Comparison of ENCODE assay signal across 19 mouse cellular contexts in genomic region chr1:59503659-59504301, GRCm38 (mm10). TPM values are rescaled to one million over a fixed set of nuclear protein-coding genes. Genes with fewer than 3 reads are reported as not detected.
DNase-seq lines count a peak whose midpoint lies in the region; ATAC-seq and TF ChIP-seq lines count a peak whose summit lies in the region.
"Had no signal": no experiment of that assay in that cellular context is flagged by ENCODE, and none has a peak within 500 bp of the region (broad histone marks: within the 10 kb centered on the region; RNA-seq: fewer than 3 reads in every experiment).

No protein-coding gene starts in this region.

- no peak for TF ChIP-seq CTCF in lung, embryonic 14.5 days (IDR thresholded peaks at IDR 0.05; ENCODE audit: low read depth)
- TF ChIP-seq CTCF in lung, postnatal 0 days (IDR thresholded peaks at IDR 0.05): no peak
- TF ChIP-seq CTCF in liver, embryonic 14.5 days (IDR thresholded peaks at IDR 0.05; ENCODE audit: low read depth): no peak

- 0 out of 2 replicates have a peak overlapping the region, but pooled peaks have one; percentile 22 for H3K27ac ChIP-seq in heart, embryonic 10.5 days
- H3K27ac ChIP-seq in lung, embryonic 14.5 days (ENCODE audit: low read depth): peak overlapping the region; percentile 24; the same call in 1 of the 2 replicates
- H3K27ac ChIP-seq in lung, postnatal 0 days (ENCODE audit: low read length): no peak overlapping the region
- no peak overlapping the region for H3K27ac ChIP-seq in liver, embryonic 14.5 days
- no peak overlapping the region for H3K27ac ChIP-seq in forebrain, embryonic 13.5 days
- H3K27ac ChIP-seq: embryonic facial prominence, embryonic 12.5 days; hindbrain, embryonic 13.5 days; neural tube, embryonic 12.5 days had no signal

- peaks cover 8% of the 10 kb centered on the region; the same call in 1 of the 2 replicates for H3K4me1 ChIP-seq in heart, embryonic 10.5 days
- peaks cover 9% of the 10 kb centered on the region for H3K4me1 ChIP-seq in lung, embryonic 14.5 days (ENCODE audit: insufficient read depth)
- H3K4me1 ChIP-seq in lung, postnatal 0 days (ENCODE audit: insufficient read depth, low read depth, low read length): peaks cover 3% of the 10 kb centered on the region; the same call in 1 of the 2 replicates
- peaks cover 7 to 8% of the 10 kb centered on the region in 2 experiments; a peak in 3 of 4 replicates for H3K4me1 ChIP-seq in liver, embryonic 14.5 days (replicated peaks; ENCODE audit: control insufficient read depth in 2 of 2, insufficient read depth in 2 of 2, low read length in 1 of 2)
- 0 out of 2 replicates have a peak, but pooled peaks cover 5% of the 10 kb centered on the region for H3K4me1 ChIP-seq in forebrain, embryonic 13.5 days
- H3K4me1 ChIP-seq: neural tube, embryonic 12.5 days had no signal

- ATAC-seq in lung, embryonic 14.5 days (ENCODE audit: insufficient read depth): no peak
- no peak for ATAC-seq in lung, postnatal 0 days
- ATAC-seq in liver, embryonic 14.5 days (ENCODE audit: insufficient read depth): 0 out of 2 replicates have a peak, but pooled peaks have one; percentile 21
- ATAC-seq in forebrain, embryonic 13.5 days: no peak
- ATAC-seq: forebrain, embryonic 16.5 days had no signal

- H3K27me3 ChIP-seq in heart, embryonic 10.5 days (ENCODE audit: insufficient read depth, poor library complexity, severe bottlenecking): peaks cover 22% of the 10 kb centered on the region; the same call in 1 of the 2 replicates
- H3K27me3 ChIP-seq in lung, embryonic 14.5 days (ENCODE audit: insufficient read depth, low read length): no peaks in the 10 kb centered on the region
- H3K27me3 ChIP-seq in lung, postnatal 0 days (replicated peaks; ENCODE audit: insufficient read depth, low read length): no peaks in the 10 kb centered on the region
- H3K27me3 ChIP-seq in liver, embryonic 14.5 days (ENCODE audit: control insufficient read depth, insufficient read depth, low read length): no peaks in the 10 kb centered on the region
- H3K27me3 ChIP-seq in forebrain, embryonic 13.5 days: 0 out of 2 replicates have a peak, but pooled peaks cover 5% of the 10 kb centered on the region
- H3K27me3 ChIP-seq: embryonic facial prominence, embryonic 12.5 days; hindbrain, embryonic 13.5 days; neural tube, embryonic 12.5 days had no signal

- H3K4me2 ChIP-seq in lung, embryonic 14.5 days: no peak overlapping the region
- H3K4me2 ChIP-seq in lung, postnatal 0 days (replicated peaks; ENCODE audit: low read depth, low read length): no peak overlapping the region
- H3K4me2 ChIP-seq in liver, embryonic 14.5 days (ENCODE audit: low read depth): no peak overlapping the region
- H3K4me2 ChIP-seq in forebrain, embryonic 13.5 days: no peak overlapping the region
- H3K4me2 ChIP-seq: embryonic facial prominence, embryonic 12.5 days; heart, embryonic 11.5 days; hindbrain, embryonic 13.5 days; neural tube, embryonic 12.5 days had no signal

- no peak for TF ChIP-seq EP300 in lung, postnatal 0 days (IDR thresholded peaks at IDR 0.05)
- TF ChIP-seq EP300 in liver, embryonic 14.5 days (IDR thresholded peaks at IDR 0.05; ENCODE audit: low read depth): no peak

- no peaks in the 10 kb centered on the region for H3K36me3 ChIP-seq in heart, embryonic 10.5 days
- no peaks in the 10 kb centered on the region for H3K36me3 ChIP-seq in lung, embryonic 14.5 days (ENCODE audit: insufficient read depth)
- no peaks in the 10 kb centered on the region for H3K36me3 ChIP-seq in lung, postnatal 0 days (ENCODE audit: insufficient read depth, low read length)
- H3K36me3 ChIP-seq in liver, embryonic 14.5 days (replicated peaks; ENCODE audit: control insufficient read depth, insufficient read depth, low read depth): no peaks in the 10 kb centered on the region
- no peaks in the 10 kb centered on the region for H3K36me3 ChIP-seq in forebrain, embryonic 13.5 days (ENCODE audit: poor library complexity, severe bottlenecking)
- H3K36me3 ChIP-seq: embryonic facial prominence, embryonic 12.5 days; hindbrain, embryonic 13.5 days; neural tube, embryonic 12.5 days had no signal

- H3K9ac ChIP-seq in lung, embryonic 14.5 days: no peak overlapping the region
- no peak overlapping the region for H3K9ac ChIP-seq in lung, postnatal 0 days (replicated peaks; ENCODE audit: low read depth)
- H3K9ac ChIP-seq in liver, embryonic 14.5 days (replicated peaks): no peak overlapping the region
- no peak overlapping the region for H3K9ac ChIP-seq in forebrain, embryonic 13.5 days
- H3K9ac ChIP-seq: embryonic facial prominence, embryonic 12.5 days; hindbrain, embryonic 13.5 days; neural tube, embryonic 12.5 days had no signal

- H3K4me3 ChIP-seq in heart, embryonic 10.5 days: no peak overlapping the region
- no peak overlapping the region for H3K4me3 ChIP-seq in lung, embryonic 14.5 days (ENCODE audit: low read depth, low read length)
- no peak overlapping the region for H3K4me3 ChIP-seq in lung, postnatal 0 days (ENCODE audit: low read depth, low read length)
- no peak overlapping the region for H3K4me3 ChIP-seq in liver, embryonic 14.5 days (ENCODE audit: insufficient read depth in 1 of 2, low read depth in 2 of 2, low read length in 2 of 2)
- H3K4me3 ChIP-seq in forebrain, embryonic 13.5 days: no peak overlapping the region
- H3K4me3 ChIP-seq: embryonic facial prominence, embryonic 12.5 days; hindbrain, embryonic 13.5 days; megakaryocyte, embryonic 14.5 days; neural tube, embryonic 12.5 days had no signal

- no peak for DNase-seq in heart, embryonic 10.5 days (ENCODE audit: low spot score)
- no peak for DNase-seq in heart, adult 18-20 months
- DNase-seq in lung, embryonic 14.5 days: no peak
- DNase-seq in lung, postnatal 0 days (ENCODE audit: low spot score): no peak
- no peak for DNase-seq in liver, embryonic 14.5 days (ENCODE audit: low read depth in 3 of 3, low spot score in 3 of 3)
- no peak for DNase-seq in urinary bladder, postnatal 36 days (ENCODE audit: low spot score in 2 of 2)
- DNase-seq: adrenal gland, adult 8-10 months; cerebellum, adult 11-12 months; heart, postnatal 14 days; lung, postnatal 10 days; right cerebral cortex, postnatal 14 days; thymus, postnatal 25 days had no signal

- WGBS in heart, embryonic 10.5 days: 43% methylated on average over 7 of the region's 7 CpGs
- 35% methylated on average over 7 of the region's 7 CpGs for WGBS in lung, embryonic 14.5 days
- WGBS in lung, postnatal 0 days: 43% methylated on average over 7 of the region's 7 CpGs
- WGBS in liver, embryonic 14.5 days (ENCODE audit: insufficient replicate concordance): 48% methylated on average over 7 of the region's 7 CpGs
- 60% methylated on average over 7 of the region's 7 CpGs for WGBS in forebrain, embryonic 13.5 days

- H3K9me3 ChIP-seq in heart, embryonic 10.5 days: no peaks in the 10 kb centered on the region
- H3K9me3 ChIP-seq in lung, embryonic 14.5 days (ENCODE audit: low read depth, low read length): no peaks in the 10 kb centered on the region
- H3K9me3 ChIP-seq in lung, postnatal 0 days (ENCODE audit: low read length): no peaks in the 10 kb centered on the region
- H3K9me3 ChIP-seq in liver, embryonic 14.5 days (ENCODE audit: control insufficient read depth, low read length): no peaks in the 10 kb centered on the region
- H3K9me3 ChIP-seq in forebrain, embryonic 13.5 days (replicated peaks): no peaks in the 10 kb centered on the region
- H3K9me3 ChIP-seq: embryonic facial prominence, embryonic 12.5 days; hindbrain, embryonic 13.5 days; neural tube, embryonic 12.5 days had no signal

RNA-seq across cellular contexts. Expression of gene Gm973, which starts 12.3 kb away (rescaled TPM):
- 0.16 TPM in 1 of 2 replicates, not detected in the other for polyA plus RNA-seq in heart, embryonic 10.5 days (2016; fragmentation: Nextera tagmentation; extraction: Ambion mirVana)
- total RNA-seq in heart, adult 18-20 months (2021): under 1 TPM in 1 of 2 experiments, not detected in 1; 0.85 TPM
- 0.41 TPM in 1 of 2 replicates, not detected in the other for polyA plus RNA-seq in lung, embryonic 14.5 days (2014; fragmentation: Nextera tagmentation; extraction: Ambion mirVana)
- polyA plus RNA-seq in lung, postnatal 0 days (2015; fragmentation: Nextera tagmentation; extraction: Ambion mirVana): 5.5 and 8.1 TPM in 2 replicates
- polyA plus RNA-seq in liver, embryonic 14.5 days (2012; rRNA removed): 0.03 and 0.05 TPM in 2 replicates
- not detected in 2 replicates for polyA plus RNA-seq in liver, embryonic 14.5 days (2014; fragmentation: Nextera tagmentation; extraction: Ambion mirVana)
- polyA plus RNA-seq in forebrain, embryonic 13.5 days (2015; fragmentation: Nextera tagmentation; extraction: Ambion mirVana): 3.0 and 5.1 TPM in 2 replicates

RNA-seq across cellular contexts. Expression of gene Fzd7, which starts 21.6 kb away (rescaled TPM):
- polyA plus RNA-seq in heart, embryonic 10.5 days (2016; fragmentation: Nextera tagmentation; extraction: Ambion mirVana): 4.2 and 13.0 TPM in 2 replicates
- 1 to 10 TPM; 5.3 to 6.2 TPM for total RNA-seq in heart, adult 18-20 months (2021)
- polyA plus RNA-seq in lung, embryonic 14.5 days (2014; fragmentation: Nextera tagmentation; extraction: Ambion mirVana): 21.7 and 22.7 TPM in 2 replicates
- polyA plus RNA-seq in lung, postnatal 0 days (2015; fragmentation: Nextera tagmentation; extraction: Ambion mirVana): 7.1 and 9.6 TPM in 2 replicates
- polyA plus RNA-seq in liver, embryonic 14.5 days (2012; rRNA removed): 2.4 and 2.6 TPM in 2 replicates
- polyA plus RNA-seq in liver, embryonic 14.5 days (2014; fragmentation: Nextera tagmentation; extraction: Ambion mirVana): 1.3 and 1.5 TPM in 2 replicates
- 2.8 and 3.4 TPM in 2 replicates for polyA plus RNA-seq in forebrain, embryonic 13.5 days (2015; fragmentation: Nextera tagmentation; extraction: Ambion mirVana)

Comparison
In these comparisons a context has a peak if more than half of its experiments do, and no peak if none do; other contexts are left out.
1. H3K27ac ChIP-seq: peak in heart, embryonic 10.5 days (single experiment) and lung, embryonic 14.5 days (single experiment); none in lung, postnatal 0 days (single experiment), liver, embryonic 14.5 days (single experiment) and forebrain, embryonic 13.5 days (single experiment).